Mouse (Mus musculus) forebrain, embryonic 13.5 days (tissue): Measurements from ENCODE around the gene Crebrf. TPM values are rescaled to one million over a fixed set of nuclear protein-coding genes. Genes with fewer than 3 reads are reported as not detected.

Experiments used
- ATAC-seq: fragments of 200-750 bp; cut with Nextera tagmentation; 2 replicates; pipeline ENCODE4 v1.8.0; 2017
- H3K27ac ChIP-seq: fragments of 300-500 bp; sonication (generic); 2 replicates; pipeline ENCODE4 v1.5.1; 2015; ENCODE audit warnings: inconsistent platforms, mild to moderate bottlenecking, moderate library complexity
- H3K27me3 ChIP-seq: fragments of 300-500 bp; sonication (generic); 2 replicates; pipeline ENCODE4 v1.6.1; 2015; ENCODE audit warnings: mild to moderate bottlenecking, inconsistent platforms
- H3K36me3 ChIP-seq: fragments of 300-500 bp; sonication (generic); 2 replicates; pipeline ENCODE4 v1.6.1; 2015; ENCODE audit warnings: mild to moderate bottlenecking, inconsistent platforms; ENCODE audit not compliant: poor library complexity, severe bottlenecking
- H3K4me1 ChIP-seq: fragments of 300-500 bp; sonication (generic); 2 replicates; pipeline ENCODE4 v1.6.1; 2015; ENCODE audit warnings: inconsistent platforms
- H3K4me2 ChIP-seq: fragments of 300-500 bp; sonication (generic); 2 replicates; pipeline ENCODE4 v1.6.1; 2015; ENCODE audit warnings: inconsistent platforms, mild to moderate bottlenecking, moderate library complexity
- H3K4me3 ChIP-seq: fragments of 300-500 bp; sonication (generic); 2 replicates; pipeline ENCODE4 v1.5.1; 2015; ENCODE audit warnings: mild to moderate bottlenecking, inconsistent platforms
- H3K9ac ChIP-seq: fragments of 300-500 bp; sonication (generic); 2 replicates; pipeline ENCODE4 v1.6.1; 2015; ENCODE audit warnings: mild to moderate bottlenecking, inconsistent platforms
- H3K9me3 ChIP-seq: fragments of 300-500 bp; sonication (generic); replicated peaks from 2 replicates; pipeline ENCODE4 v1.6.1; 2016; ENCODE audit warnings: inconsistent platforms
- WGBS: fragments of 180-500 bp; shearing (Covaris S2); methylation state at CpG from one replicate; pipeline ENCODE4 v1.1.7; 2015; 5-methylcytosine and 5-hydroxymethylcytosine counted together
- polyA plus RNA-seq: library from polyadenylated mRNA; unstranded; fragments of >200 nt; fragmentation: Nextera tagmentation; extraction: Ambion mirVana; gene quantifications from 2 replicates; pipeline ENCODE4 v1.2.1, GENCODE M21; 2015

The Crebrf gene
- polyA plus RNA-seq, 1 experiment from 2014 or later: 13.8 TPM

DNA sequence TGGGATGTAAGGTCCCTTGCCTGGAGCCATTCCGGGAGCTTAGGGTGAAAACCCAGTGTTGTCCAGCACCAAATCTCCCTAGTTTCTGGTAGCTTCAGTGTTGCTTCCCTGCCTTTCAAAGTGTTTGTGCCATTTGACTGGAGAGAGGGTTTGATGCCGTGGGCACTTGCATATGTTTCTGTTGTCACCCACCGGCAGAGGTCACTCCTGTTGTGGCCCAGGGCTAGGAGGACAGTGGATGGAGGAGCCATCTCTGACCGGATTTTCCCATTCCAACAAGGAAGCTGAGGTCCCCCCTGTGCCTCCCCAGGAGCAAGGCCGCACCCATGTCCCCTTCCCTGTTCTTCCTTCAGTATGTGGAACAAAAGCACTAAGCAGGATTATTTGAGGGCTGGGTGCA, 25.2 kb upstream of the Crebrf start:
- H3K27ac ChIP-seq: peak overlapping the region; percentile 87

GRCm38 (mm10) chr17:26691110-26691509, 24.3 kb upstream of the Crebrf start:
- 0 out of 2 replicates have a peak overlapping the region, but pooled peaks have one; percentile 40 for H3K27ac ChIP-seq
- ATAC-seq: no peak
- H3K4me3 ChIP-seq: no peak overlapping the region
- H3K9ac ChIP-seq: no peak overlapping the region
- no peaks in the 10 kb centered on the region for H3K9me3 ChIP-seq
- H3K4me1 ChIP-seq: peaks cover 52% of the 10 kb centered on the region
- H3K4me2 ChIP-seq: no peak overlapping the region
- H3K36me3 ChIP-seq: peaks cover 7% of the 10 kb centered on the region
- H3K27me3 ChIP-seq: no peaks in the 10 kb centered on the region
- WGBS: 89% methylated on average over 7 of the region's 7 CpGs

More for the DNA sequence above, 25.2 kb upstream of the Crebrf start:
- ATAC-seq: no peak
- 65% methylated on average over 5 of the region's 5 CpGs for WGBS
- peaks cover 52% of the 10 kb centered on the region for H3K4me1 ChIP-seq
- H3K4me2 ChIP-seq: no peak overlapping the region
- H3K36me3 ChIP-seq: no peaks in the 10 kb centered on the region
- no peaks in the 10 kb centered on the region for H3K27me3 ChIP-seq
- no peak overlapping the region for H3K4me3 ChIP-seq
- no peaks in the 10 kb centered on the region for H3K9me3 ChIP-seq
- peak overlapping the region; percentile 0; the same call in 1 of the 2 replicates for H3K9ac ChIP-seq

DNA sequence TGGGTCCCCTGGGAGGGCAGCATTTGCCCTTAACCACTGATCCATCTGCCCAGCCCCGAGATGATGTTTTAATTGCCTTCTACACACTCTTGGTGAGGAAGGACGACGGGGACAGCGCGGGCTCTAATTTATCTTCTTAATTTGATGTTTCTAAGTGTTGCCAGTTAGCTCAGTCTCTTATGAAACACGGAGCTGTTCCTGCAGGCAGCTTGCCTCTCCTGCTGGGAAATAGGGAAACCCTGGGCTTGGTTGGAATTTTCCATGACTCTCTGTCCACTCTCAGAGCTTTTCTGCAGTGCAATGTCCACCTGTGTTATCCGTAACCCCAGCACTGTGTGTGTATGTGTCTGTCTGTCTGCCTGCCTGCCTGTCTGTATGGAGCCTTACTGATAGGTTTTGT, 22.0 kb upstream of the Crebrf start:
- H3K36me3 ChIP-seq: peaks cover 28% of the 10 kb centered on the region
- peaks cover 44% of the 10 kb centered on the region for H3K4me1 ChIP-seq
- no peaks in the 10 kb centered on the region for H3K27me3 ChIP-seq
- H3K9me3 ChIP-seq: no peaks in the 10 kb centered on the region
- H3K9ac ChIP-seq: no peak overlapping the region
- WGBS: 88% methylated on average over 7 of the region's 7 CpGs
- H3K4me3 ChIP-seq: no peak overlapping the region
- ATAC-seq: no peak
- no peak overlapping the region for H3K4me2 ChIP-seq
- peak overlapping the region; percentile 68 for H3K27ac ChIP-seq

DNA sequence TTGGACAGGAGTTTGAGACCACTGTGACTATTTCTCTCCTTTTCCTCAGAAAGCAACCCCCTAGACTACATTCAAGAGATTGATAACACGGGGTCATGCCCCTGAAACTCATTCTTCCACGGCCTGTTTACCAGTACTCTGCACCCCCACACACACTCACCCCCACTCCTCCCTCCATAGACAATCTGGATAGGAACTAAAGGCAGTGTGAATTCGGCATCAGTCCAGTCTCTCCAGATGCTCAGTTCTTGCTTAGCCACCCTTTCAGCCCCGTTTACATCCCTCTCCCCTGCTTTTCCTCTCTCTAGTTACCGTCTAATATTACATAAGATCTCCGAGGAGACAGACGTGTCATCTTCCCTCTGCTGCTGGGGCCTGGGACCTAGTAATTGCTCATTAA, 21.3 kb upstream of the Crebrf start:
- H3K4me3 ChIP-seq: no peak overlapping the region
- H3K4me1 ChIP-seq: peaks cover 36% of the 10 kb centered on the region
- no peaks in the 10 kb centered on the region for H3K9me3 ChIP-seq
- 52% methylated on average over 7 of the region's 7 CpGs for WGBS
- no peak overlapping the region for H3K4me2 ChIP-seq
- ATAC-seq: no peak
- H3K9ac ChIP-seq: no peak overlapping the region
- peak overlapping the region; percentile 68; the same call in 1 of the 2 replicates for H3K27ac ChIP-seq
- peaks cover 36% of the 10 kb centered on the region for H3K36me3 ChIP-seq
- no peaks in the 10 kb centered on the region for H3K27me3 ChIP-seq

GRCm38 (mm10) chr17:26695193-26695592, 20.3 kb upstream of the Crebrf start:
- 93% methylated on average over 3 of the region's 3 CpGs for WGBS
- H3K4me3 ChIP-seq: no peak overlapping the region
- H3K27me3 ChIP-seq: no peaks in the 10 kb centered on the region
- H3K9ac ChIP-seq: no peak overlapping the region
- no peaks in the 10 kb centered on the region for H3K9me3 ChIP-seq
- no peak overlapping the region for H3K4me2 ChIP-seq
- H3K36me3 ChIP-seq: peaks cover 46% of the 10 kb centered on the region
- no peak for ATAC-seq
- peaks cover 26% of the 10 kb centered on the region for H3K4me1 ChIP-seq
- 0 out of 2 replicates have a peak overlapping the region, but pooled peaks have one; percentile 27 for H3K27ac ChIP-seq

GRCm38 (mm10) chr17:26698846-26699245, 16.6 kb upstream of the Crebrf start:
- Histone ChIP-seq H3K9ac (no peak overlapping the region), H3K27ac (no peak overlapping the region), H3K4me2 (no peak overlapping the region), H3K4me1 (peaks cover 7% of the 10 kb centered on the region; the same call in 1 of the 2 replicates), H3K27me3 (no peaks in the 10 kb centered on the region), H3K9me3 (no peaks in the 10 kb centered on the region), H3K36me3 (peaks cover 59% of the 10 kb centered on the region), H3K4me3 (no peak overlapping the region)
- ATAC-seq: no peak
- 90% methylated on average over 5 of the region's 5 CpGs for WGBS

DNA sequence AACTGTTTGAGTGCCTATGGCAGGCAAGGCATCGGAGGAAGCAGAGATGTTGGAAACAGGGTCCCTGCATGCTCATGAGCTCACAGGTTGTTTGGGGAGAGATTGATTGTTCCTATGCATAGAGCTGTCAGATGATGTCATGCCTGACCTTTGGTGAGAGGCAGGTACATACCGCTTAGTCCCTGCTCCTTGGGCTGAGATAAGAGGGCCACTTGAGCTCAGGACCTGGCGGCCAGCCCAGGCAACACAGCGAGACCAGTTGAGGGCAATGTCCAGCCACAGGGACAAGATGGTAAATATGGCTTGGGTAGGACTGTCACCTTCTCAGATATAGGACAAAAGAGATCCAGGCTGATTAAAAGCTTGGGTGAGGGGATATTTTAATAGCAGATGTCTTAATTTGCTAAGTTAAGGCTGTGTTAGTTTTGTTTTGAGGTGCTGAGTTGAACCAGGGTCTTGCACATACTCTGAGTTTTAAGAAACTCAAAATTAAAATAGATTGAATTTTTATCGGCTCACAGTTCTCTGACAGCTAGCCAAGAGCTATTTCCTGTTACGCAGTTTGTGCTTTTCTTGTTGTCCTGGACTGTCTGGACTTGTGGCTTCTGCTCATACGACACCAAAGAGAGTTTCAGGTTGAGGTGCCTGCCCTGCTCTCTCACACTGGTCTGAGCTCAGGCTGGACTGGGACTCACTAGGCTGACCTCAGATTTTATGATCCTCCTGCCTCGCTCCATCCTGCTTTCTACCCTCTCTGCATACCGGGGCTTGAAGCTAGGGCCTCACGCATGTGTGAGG, 15.4 kb upstream of the Crebrf start:
- no peaks in the 10 kb centered on the region for H3K27me3 ChIP-seq
- no peaks in the 10 kb centered on the region for H3K9me3 ChIP-seq
- 92% methylated on average over 10 of the region's 10 CpGs for WGBS
- H3K4me1 ChIP-seq: no peaks in the 10 kb centered on the region
- peaks cover 65% of the 10 kb centered on the region for H3K36me3 ChIP-seq
- no peak overlapping the region for H3K4me2 ChIP-seq
- H3K9ac ChIP-seq: no peak overlapping the region
- H3K4me3 ChIP-seq: no peak overlapping the region
- H3K27ac ChIP-seq: no peak overlapping the region
- no peak for ATAC-seq

DNA sequence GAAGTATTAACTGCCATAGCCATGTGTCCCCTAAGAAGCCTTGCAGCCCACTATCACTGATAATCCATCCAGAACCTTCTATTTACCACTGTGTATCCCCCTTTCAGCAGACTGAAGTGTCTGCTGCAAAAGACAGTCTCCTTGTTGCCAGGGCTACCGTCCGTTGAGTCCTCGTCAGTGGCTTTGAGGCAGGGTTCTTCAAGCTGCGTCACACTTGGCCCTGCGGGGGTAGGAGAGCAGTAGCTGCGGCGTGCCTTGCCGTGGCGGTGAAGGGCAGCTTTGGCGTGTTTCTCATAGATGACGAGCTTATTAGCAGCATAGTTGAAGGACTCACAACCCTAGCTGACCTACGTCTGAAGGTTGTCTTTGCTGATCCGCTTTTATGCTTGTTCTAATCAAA, 13.9 kb upstream of the Crebrf start:
- Histone ChIP-seq H3K36me3 (peaks cover 54% of the 10 kb centered on the region), H3K4me1 (no peaks in the 10 kb centered on the region), H3K4me3 (no peak overlapping the region), H3K9ac (no peak overlapping the region), H3K27ac (0 out of 2 replicates have a peak overlapping the region, but pooled peaks have one; percentile 14), H3K9me3 (no peaks in the 10 kb centered on the region), H3K4me2 (no peak overlapping the region), H3K27me3 (no peaks in the 10 kb centered on the region)
- no peak for ATAC-seq
- WGBS: 81% methylated on average over 13 of the region's 13 CpGs

GRCm38 (mm10) chr17:26702621-26703020, 12.8 kb upstream of the Crebrf start:
- WGBS: 85% methylated on average over 4 of the region's 4 CpGs
- Histone ChIP-seq H3K9ac (no peak overlapping the region), H3K27me3 (no peaks in the 10 kb centered on the region), H3K4me2 (no peak overlapping the region), H3K4me1 (no peaks in the 10 kb centered on the region), H3K27ac (no peak overlapping the region), H3K4me3 (no peak overlapping the region), H3K36me3 (peaks cover 44% of the 10 kb centered on the region), H3K9me3 (no peaks in the 10 kb centered on the region)
- no peak for ATAC-seq

- Histone ChIP-seq H3K36me3 (peaks cover 34% of the 10 kb centered on the region), H3K27me3 (no peaks in the 10 kb centered on the region), H3K4me2 (no peak overlapping the region), H3K9me3 (no peaks in the 10 kb centered on the region), H3K4me1 (peaks cover 3% of the 10 kb centered on the region), H3K9ac (no peak overlapping the region), H3K27ac (no peak overlapping the region), H3K4me3 (no peak overlapping the region)
- no peak for ATAC-seq
- 90% methylated on average over 4 of the region's 4 CpGs for WGBS
These were observed 11.8 kb upstream of the Crebrf start for GRCm38 (mm10) chr17:26703671-26704070.

- peaks cover 15% of the 10 kb centered on the region for H3K36me3 ChIP-seq
- no peak overlapping the region for H3K4me2 ChIP-seq
- peaks cover 12% of the 10 kb centered on the region for H3K4me1 ChIP-seq
- H3K27ac ChIP-seq: no peak overlapping the region
- ATAC-seq: no peak
- WGBS: 81% methylated on average over 11 of the region's 11 CpGs
- no peaks in the 10 kb centered on the region for H3K9me3 ChIP-seq
- no peaks in the 10 kb centered on the region for H3K27me3 ChIP-seq
- no peak overlapping the region for H3K9ac ChIP-seq
- H3K4me3 ChIP-seq: no peak overlapping the region
These were observed 9.7 kb upstream of the Crebrf start for GRCm38 (mm10) chr17:26705463-26706359.

DNA sequence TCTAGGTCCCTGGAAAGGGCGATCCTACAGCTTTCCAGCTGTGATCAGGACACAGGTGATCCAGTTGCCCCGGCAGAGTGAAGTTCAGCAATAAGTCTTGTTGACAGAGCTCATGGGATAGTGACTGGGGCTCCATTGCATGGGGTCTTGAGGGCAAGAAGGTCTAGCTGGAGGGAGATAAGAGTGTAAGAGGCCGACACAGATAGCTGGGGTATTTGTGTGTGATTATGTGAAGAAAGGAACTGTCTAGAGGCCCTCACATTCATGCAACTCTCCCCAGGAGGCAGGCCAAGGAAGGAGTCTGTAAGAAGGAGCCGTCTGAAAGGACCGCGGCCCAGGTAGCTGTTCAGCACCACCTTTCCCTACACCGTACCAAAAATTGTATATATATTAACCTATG, 8.4 kb upstream of the Crebrf start:
- no peak overlapping the region for H3K4me3 ChIP-seq
- H3K4me2 ChIP-seq: no peak overlapping the region
- H3K4me1 ChIP-seq: peaks cover 18% of the 10 kb centered on the region
- peaks cover 5% of the 10 kb centered on the region for H3K36me3 ChIP-seq
- H3K27me3 ChIP-seq: no peaks in the 10 kb centered on the region
- ATAC-seq: no peak
- no peak overlapping the region for H3K27ac ChIP-seq
- WGBS: 78% methylated on average over 7 of the region's 7 CpGs
- H3K9ac ChIP-seq: no peak overlapping the region
- H3K9me3 ChIP-seq: no peaks in the 10 kb centered on the region
